Mouse (Mus musculus) monocyte, adult 2 months (primary cell): ENCODE measurements around the gene Mfap4.
A peak's percentile ranks its signal among the peaks of the same experiment; 100 is the strongest.

ENCODE experiments used
- DNase-seq, 2 experiments: peaks; one replicate each; pipeline ENCODE4 v3.0.0; 2022; ENCODE audit warnings: low spot score in 2 of 2, low read depth in 1 of 2

Mfap4 gene

GRCm38 (mm10) chr11:61484613-61485540, at the start of gene Mfap4:
Mfap4 (plus strand) TSS chr11:61485431.
- DNase-seq: no peak

- no peak for DNase-seq
These were observed 48.9 kb upstream of the Mfap4 start for GRCm38 (mm10) chr11:61436298-61436697.

DNA sequence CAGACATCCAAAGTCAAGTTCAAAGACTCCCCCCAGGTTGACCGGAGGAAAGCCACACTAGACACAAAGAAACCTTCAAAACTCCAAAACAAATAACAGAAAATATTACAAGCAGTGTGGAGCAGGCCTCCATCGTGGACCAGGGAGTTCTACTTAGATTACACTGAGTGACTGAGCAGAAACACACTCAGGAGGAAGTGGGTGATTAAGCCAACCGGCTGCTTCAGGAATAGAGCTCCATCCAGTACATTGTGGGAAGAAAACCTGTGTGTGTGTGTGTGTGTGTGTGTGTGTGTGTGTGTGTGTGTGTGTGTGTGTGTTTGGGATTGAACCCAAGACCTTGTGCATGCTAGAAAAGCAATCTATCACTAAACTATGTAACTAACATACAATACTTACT, 46.1 kb upstream of the Mfap4 start:
- no peak for DNase-seq

DNA sequence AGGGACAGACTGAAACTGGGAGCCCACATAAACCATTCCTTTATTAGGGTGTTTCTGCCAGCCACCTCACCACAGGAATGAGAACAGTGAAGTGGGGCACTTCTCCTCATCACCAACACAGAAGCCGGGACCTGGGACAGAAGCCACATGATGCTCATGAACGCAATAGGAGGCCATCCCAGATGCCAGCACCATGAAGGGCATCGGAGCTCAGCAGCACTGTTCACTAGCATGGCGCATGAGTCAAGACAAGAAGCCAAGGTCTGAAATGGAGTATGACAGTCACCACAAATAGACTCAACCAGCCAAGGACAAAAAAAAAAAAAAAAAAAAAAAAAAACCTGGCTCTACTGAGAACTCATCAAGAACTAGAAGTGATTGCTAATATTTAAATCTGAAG, 44.8 kb upstream of the Mfap4 start:
- DNase-seq: no peak

DNA sequence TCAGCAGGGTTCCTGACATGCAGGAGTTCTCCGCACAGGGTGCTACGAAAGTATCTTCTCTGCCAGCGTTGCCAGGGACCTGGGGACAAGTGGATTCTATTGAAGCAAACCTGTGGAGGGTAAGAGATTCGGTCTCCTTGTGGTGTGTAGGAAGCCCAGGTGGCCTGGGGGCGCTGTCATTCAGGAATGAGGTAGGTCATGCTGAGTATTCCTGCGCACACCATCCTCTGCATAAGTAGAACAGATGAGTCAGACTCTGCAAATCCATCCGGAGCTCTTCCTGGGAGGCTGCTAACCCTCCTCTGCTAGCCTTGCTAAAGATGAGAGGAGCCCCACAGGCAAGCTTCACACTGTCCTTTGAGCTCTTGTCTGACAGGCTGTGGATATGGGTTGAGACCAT, 43.6 kb upstream of the Mfap4 start:
- DNase-seq: no peak

- DNase-seq: no peak
These were observed 41.4 kb upstream of the Mfap4 start for GRCm38 (mm10) chr11:61443807-61444206.

DNA sequence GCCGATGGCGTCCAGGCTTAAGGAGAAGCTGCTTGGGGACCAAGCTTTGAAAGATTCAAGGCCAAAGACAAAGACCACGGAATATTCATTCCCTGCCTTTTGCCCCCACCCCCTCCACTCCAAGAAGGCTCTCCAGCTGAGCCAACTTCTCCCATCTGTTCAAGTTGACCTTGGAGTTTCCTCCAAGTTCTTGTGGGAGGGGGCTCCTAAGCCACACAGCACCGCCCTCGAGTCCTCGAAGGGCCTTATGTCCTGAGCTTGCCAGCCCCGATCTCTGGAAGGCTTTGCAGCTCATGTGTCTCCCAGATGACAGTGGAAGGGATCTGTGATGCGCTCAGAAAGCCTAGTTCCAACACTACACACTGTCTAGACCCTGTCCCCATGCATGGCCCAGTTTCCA, 37.9 kb upstream of the Mfap4 start:
- no peak for DNase-seq

DNA sequence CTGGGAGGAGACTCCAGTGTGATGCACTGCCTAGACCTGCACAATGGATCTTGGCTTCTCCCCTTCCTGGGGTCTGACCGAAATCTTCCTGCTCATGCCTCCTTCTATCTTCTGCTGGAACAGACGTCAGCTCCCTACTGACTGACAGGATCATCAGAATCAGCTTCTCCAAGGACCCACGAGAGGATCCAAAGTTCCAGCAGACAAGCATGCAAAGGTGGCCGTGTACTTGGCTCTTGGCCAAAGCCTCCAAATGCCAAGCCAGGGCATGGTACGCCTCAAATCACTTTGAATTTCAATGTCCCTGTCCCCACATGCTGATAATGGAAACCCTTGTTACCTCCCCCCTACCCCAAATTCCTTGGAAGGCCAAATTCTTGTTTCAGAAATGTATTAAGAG, 37.2 kb upstream of the Mfap4 start:
- no peak for DNase-seq

DNA sequence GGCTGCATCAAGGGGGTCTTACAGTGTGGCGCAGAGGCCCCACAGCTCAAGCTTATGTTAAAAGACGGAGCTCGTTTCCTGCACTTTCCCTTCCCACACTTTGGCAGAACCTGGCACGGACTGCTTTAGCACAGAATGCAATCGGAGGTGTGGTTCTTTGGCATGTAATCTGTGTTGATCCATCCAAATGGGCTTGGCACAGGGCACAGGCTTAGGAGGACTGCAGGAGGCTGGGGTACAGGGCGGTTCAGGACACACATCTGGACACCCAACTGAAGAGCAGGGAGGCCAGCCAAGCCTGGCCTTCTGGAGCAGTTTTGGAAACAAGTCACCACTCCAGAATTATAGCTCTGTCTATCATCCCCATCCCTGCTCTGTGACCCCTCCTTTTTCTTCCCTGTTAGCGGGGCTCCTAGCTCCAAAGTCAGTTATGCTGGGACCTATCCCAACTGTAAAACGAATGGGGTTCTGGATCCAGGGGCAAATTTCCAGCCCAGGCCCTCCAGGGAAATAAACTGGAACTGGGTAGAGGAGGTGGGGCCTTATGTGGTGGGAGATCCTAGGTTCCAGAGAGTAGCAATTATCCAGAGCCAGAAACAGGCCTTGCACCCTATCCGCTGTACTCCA, 36.5 kb upstream of the Mfap4 start:
- DNase-seq: no peak

DNA sequence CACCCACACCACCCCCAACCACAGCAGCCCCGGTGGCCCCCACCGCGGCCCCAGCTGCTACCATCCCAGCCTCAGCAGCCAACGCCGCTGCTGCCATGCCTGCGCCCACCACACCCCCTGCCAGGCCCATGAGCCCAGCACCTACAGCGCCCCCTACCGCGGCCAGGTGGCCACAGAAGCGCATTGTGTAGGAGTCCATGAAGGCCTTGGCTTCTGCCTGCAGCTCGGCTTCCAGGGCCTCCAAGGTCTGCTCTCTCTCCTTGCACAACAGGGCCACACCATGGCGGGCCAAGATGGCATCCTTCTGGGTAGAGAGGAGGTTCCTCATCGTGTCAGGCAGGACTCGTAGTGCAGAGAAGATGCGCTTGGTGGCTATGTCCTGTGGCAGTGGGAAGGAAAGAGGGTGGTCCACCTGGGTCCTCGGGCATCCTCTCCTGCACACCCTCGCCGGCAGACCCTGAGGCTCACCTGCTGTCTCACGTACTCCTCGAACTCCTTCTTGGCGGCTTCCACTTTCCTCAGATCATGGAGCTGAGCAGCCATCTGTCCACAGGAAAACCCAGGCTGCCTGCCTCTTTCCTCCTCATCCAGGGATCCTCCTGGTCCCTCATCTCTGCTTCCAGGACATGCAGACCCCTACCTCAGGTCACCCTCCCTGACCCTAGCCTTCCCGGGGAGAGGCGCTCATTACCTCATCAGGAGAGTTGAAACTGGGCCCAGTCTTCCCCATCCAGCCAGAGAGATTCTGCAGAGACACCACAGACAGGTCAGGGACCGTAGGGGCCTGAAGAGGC, 35.5 kb upstream of the Mfap4 start:
- DNase-seq: no peak

GRCm38 (mm10) chr11:61464071-61464470, 21.2 kb upstream of the Mfap4 start:
- DNase-seq: no peak

- DNase-seq: no peak
These were observed 19.8 kb upstream of the Mfap4 start for GRCm38 (mm10) chr11:61465422-61465821.

GRCm38 (mm10) chr11:61468534-61468933, 16.7 kb upstream of the Mfap4 start:
- no peak for DNase-seq

DNA sequence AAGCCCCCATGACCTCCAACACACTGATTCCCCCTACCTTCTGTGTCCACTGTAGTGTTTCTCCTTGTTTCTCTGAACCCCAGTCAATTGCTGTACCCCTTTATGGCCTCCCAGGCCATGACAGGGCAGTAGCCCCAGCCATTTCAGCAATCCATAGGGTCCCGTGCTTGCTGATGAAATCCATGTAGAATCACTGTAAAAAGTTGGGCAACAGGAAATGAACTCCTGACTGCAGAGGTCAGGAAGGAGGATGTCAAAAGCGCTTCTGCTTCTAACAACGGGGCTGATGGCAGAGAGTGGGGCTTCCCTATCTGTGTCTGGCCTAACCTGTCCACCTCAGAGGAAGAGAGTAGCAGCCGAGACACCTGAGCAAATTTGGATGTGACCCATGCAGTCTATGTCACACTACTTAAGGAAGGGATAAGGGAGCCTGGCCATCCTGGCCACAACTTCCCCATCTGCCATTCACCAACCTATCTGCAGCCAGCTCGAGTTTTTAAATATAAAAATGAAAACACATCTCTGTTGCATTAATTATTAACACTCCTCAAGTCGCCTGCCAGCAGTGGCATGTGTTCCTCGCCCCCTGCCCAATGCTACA, 15.8 kb upstream of the Mfap4 start:
- peak; percentile 57 to 64 for DNase-seq

- no peak for DNase-seq
These were observed 14.4 kb upstream of the Mfap4 start for GRCm38 (mm10) chr11:61470880-61471279.

DNA sequence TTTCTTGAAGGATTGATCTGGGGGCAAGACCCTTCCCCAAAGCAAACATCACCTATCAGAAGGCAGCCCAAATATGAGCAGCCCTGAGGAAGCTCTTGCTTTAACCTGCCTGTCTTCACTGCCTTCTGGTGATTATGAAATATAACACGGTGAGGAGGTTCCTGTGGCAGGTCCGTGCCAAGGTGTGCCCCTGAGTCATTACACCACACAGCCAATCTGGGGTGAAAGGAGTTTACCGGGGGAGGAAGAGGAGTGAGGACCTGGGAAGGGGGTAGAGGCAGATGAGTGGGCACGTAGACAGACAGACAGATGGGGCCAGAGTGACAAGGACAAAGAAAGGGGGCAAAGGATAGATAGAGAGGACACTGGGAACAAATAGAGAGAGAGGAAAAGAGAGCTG, 11.6 kb upstream of the Mfap4 start:
- DNase-seq: no peak

- DNase-seq: no peak
These were observed 8.3 kb upstream of the Mfap4 start for GRCm38 (mm10) chr11:61476786-61477382.

GRCm38 (mm10) chr11:61477566-61478508, 7.4 kb upstream of the Mfap4 start:
- no peak for DNase-seq

DNA sequence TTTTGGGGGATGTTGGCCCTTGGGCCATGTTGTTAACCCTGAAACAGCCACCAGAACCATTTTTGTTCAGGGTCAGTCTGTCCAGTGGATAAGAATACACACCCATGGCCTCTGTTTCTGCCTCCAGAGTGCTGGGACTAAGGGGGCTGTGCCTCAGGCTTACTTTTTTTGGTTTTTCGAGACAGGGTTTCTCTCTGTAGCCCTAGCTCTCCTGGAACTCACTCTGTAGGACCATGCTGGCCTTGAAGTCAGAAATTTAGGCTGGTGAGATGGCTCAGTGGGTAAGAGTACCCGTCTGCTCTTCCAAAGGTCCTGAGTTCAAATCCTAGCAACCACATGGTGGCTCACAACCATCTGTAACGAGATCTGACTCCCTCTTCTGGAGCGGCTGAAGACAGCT, 6.4 kb upstream of the Mfap4 start:
- DNase-seq: no peak
